8 mouse cellular contexts compared by ENCODE assay signal in genomic region chr1:87127206-87128030, GRCm38 (mm10). TPM values are rescaled to one million over a fixed set of nuclear protein-coding genes. Genes with fewer than 3 reads are reported as not detected.
DNase-seq lines count a peak whose midpoint lies in the region; ATAC-seq and TF ChIP-seq lines count a peak whose summit lies in the region.

No protein-coding gene starts in this region.

- no peak overlapping the region for H3K9ac ChIP-seq in kidney, postnatal 0 days (ENCODE audit: low read depth, low read length)
- H3K9ac ChIP-seq in forebrain, embryonic 11.5 days (ENCODE audit: low read length), result no peak overlapping the region
- H3K9ac ChIP-seq in hindbrain, postnatal 0 days (replicated peaks; ENCODE audit: low read length), result peak overlapping the region; percentile 30; the same call in 1 of the 2 replicates
- H3K9ac ChIP-seq in limb, embryonic 14.5 days (ENCODE audit: low read depth, low read length, severe bottlenecking), result no peak overlapping the region

- no peak for TF ChIP-seq CTCF in kidney, postnatal 0 days (IDR thresholded peaks at IDR 0.05; ENCODE audit: low read depth)
- no peak for TF ChIP-seq CTCF in hindbrain, postnatal 0 days (IDR thresholded peaks at IDR 0.05; ENCODE audit: low read depth)

- H3K4me1 ChIP-seq in kidney, postnatal 0 days (replicated peaks; ENCODE audit: insufficient read depth, low read length), result no peaks in the 10 kb centered on the region; the same call in 1 of the 2 replicates
- no peaks in the 10 kb centered on the region for H3K4me1 ChIP-seq in forebrain, embryonic 11.5 days (replicated peaks; ENCODE audit: control insufficient read depth, insufficient read depth, low read length)
- no peaks in the 10 kb centered on the region for H3K4me1 ChIP-seq in hindbrain, postnatal 0 days (ENCODE audit: insufficient read depth, low read length)
- H3K4me1 ChIP-seq in limb, embryonic 14.5 days (ENCODE audit: control insufficient read depth, insufficient read depth, low read length), result no peaks in the 10 kb centered on the region

- no peaks in the 10 kb centered on the region for H3K9me3 ChIP-seq in kidney, postnatal 0 days (replicated peaks; ENCODE audit: low read length)
- H3K9me3 ChIP-seq in forebrain, embryonic 11.5 days (ENCODE audit: control insufficient read depth, low read length), result no peaks in the 10 kb centered on the region
- no peaks in the 10 kb centered on the region for H3K9me3 ChIP-seq in hindbrain, postnatal 0 days (ENCODE audit: low read length)
- H3K9me3 ChIP-seq in limb, embryonic 14.5 days (ENCODE audit: control insufficient read depth, low read length), result no peaks in the 10 kb centered on the region

- DNase-seq in kidney, postnatal 0 days (ENCODE audit: low spot score), result no peak
- DNase-seq in kidney, adult 8-10 months, result no peak
- DNase-seq in forebrain, embryonic 11.5 days (ENCODE audit: low spot score), result no peak
- peak; percentile 7 for DNase-seq in hindbrain, postnatal 0 days (ENCODE audit: low spot score)
- DNase-seq in limb, embryonic 14.5 days (ENCODE audit: low spot score), result no peak
- DNase-seq in thymus, postnatal 4 days, result peak; percentile 59
- no peak for DNase-seq in adrenal gland, postnatal 4 days (ENCODE audit: low spot score in 2 of 2)
- DNase-seq in adrenal gland, adult 8-10 months, result no peak

- no peak overlapping the region for H3K27ac ChIP-seq in kidney, postnatal 0 days
- H3K27ac ChIP-seq in forebrain, embryonic 11.5 days (ENCODE audit: low read depth, low read length), result no peak overlapping the region
- no peak overlapping the region for H3K27ac ChIP-seq in hindbrain, postnatal 0 days
- H3K27ac ChIP-seq in limb, embryonic 14.5 days (replicated peaks; ENCODE audit: low read depth, low read length), result no peak overlapping the region

- H3K4me2 ChIP-seq in kidney, postnatal 0 days (ENCODE audit: low read length), result peak overlapping the region; percentile 14; the same call in 1 of the 2 replicates
- peak overlapping the region; percentile 32; the same call in 1 of the 2 replicates for H3K4me2 ChIP-seq in forebrain, embryonic 11.5 days (ENCODE audit: low read depth, low read length, severe bottlenecking)
- peak overlapping the region; percentile 43 for H3K4me2 ChIP-seq in hindbrain, postnatal 0 days (ENCODE audit: low read depth, low read length)
- 0 out of 2 replicates have a peak overlapping the region, but pooled peaks have one; percentile 26 for H3K4me2 ChIP-seq in limb, embryonic 14.5 days (replicated peaks; ENCODE audit: low read depth, low read length, severe bottlenecking)

- H3K4me3 ChIP-seq in kidney, postnatal 0 days (replicated peaks; ENCODE audit: low read depth, low read length), result no peak overlapping the region
- no peak overlapping the region for H3K4me3 ChIP-seq in forebrain, embryonic 11.5 days (ENCODE audit: low read depth, low read length)
- H3K4me3 ChIP-seq in hindbrain, postnatal 0 days (ENCODE audit: low read length), result peak overlapping the region; percentile 19; the same call in 1 of the 2 replicates
- H3K4me3 ChIP-seq in limb, embryonic 14.5 days (replicated peaks; ENCODE audit: low read length), result peak overlapping the region; percentile 20; the same call in 1 of the 2 replicates

- no peak for TF ChIP-seq POLR2A in limb, embryonic 14.5 days (IDR thresholded peaks at IDR 0.05; ENCODE audit: borderline replicate concordance, extremely low read depth, insufficient read depth, insufficient read length)

- no peaks in the 10 kb centered on the region for H3K36me3 ChIP-seq in kidney, postnatal 0 days (ENCODE audit: insufficient read depth, low read length)
- no peaks in the 10 kb centered on the region for H3K36me3 ChIP-seq in forebrain, embryonic 11.5 days (ENCODE audit: control insufficient read depth, insufficient read depth, low read length)
- no peaks in the 10 kb centered on the region for H3K36me3 ChIP-seq in hindbrain, postnatal 0 days (ENCODE audit: insufficient read depth, low read length)
- no peaks in the 10 kb centered on the region for H3K36me3 ChIP-seq in limb, embryonic 14.5 days (ENCODE audit: control insufficient read depth, insufficient read depth, low read length)

- peaks cover 28% of the 10 kb centered on the region for H3K27me3 ChIP-seq in kidney, postnatal 0 days (ENCODE audit: insufficient read depth, low read length)
- H3K27me3 ChIP-seq in forebrain, embryonic 11.5 days (ENCODE audit: control insufficient read depth, insufficient read depth, low read length), result peaks cover 19% of the 10 kb centered on the region
- peaks cover 18% of the 10 kb centered on the region; the same call in 1 of the 2 replicates for H3K27me3 ChIP-seq in hindbrain, postnatal 0 days (ENCODE audit: insufficient read depth, low read length)
- H3K27me3 ChIP-seq in limb, embryonic 14.5 days (ENCODE audit: control insufficient read depth, insufficient read depth, low read length), result peaks cover 25% of the 10 kb centered on the region

- WGBS in kidney, postnatal 0 days, result 10% methylated on average over 43 of the region's 43 CpGs
- 6% methylated on average over 41 of the region's 43 CpGs for WGBS in forebrain, embryonic 11.5 days
- WGBS in hindbrain, postnatal 0 days, result 10% methylated on average over 43 of the region's 43 CpGs
- 10% methylated on average over 41 of the region's 43 CpGs for WGBS in limb, embryonic 14.5 days

- no peak for ATAC-seq in kidney, postnatal 0 days (replicated peaks; ENCODE audit: low FRiP score, low read depth)
- ATAC-seq in forebrain, embryonic 11.5 days (replicated peaks; ENCODE audit: low FRiP score), result no peak
- peak; percentile 78 for ATAC-seq in hindbrain, postnatal 0 days
- ATAC-seq in limb, embryonic 14.5 days (ENCODE audit: low FRiP score, low read depth), result no peak

RNA-seq across cellular contexts. Expression of gene Akp3, which starts 2.6 kb away (rescaled TPM):
- polyA plus RNA-seq in kidney, postnatal 0 days (2015; fragmentation: Nextera tagmentation; extraction: Ambion mirVana), result not detected in 2 replicates
- not detected in 2 replicates for polyA plus RNA-seq in forebrain, embryonic 11.5 days (2014; fragmentation: Nextera tagmentation; extraction: Ambion mirVana)
- total RNA-seq in hindbrain, postnatal 0 days (2014; rRNA removed), result not detected in 2 replicates
- polyA plus RNA-seq in hindbrain, postnatal 0 days (2015; fragmentation: Nextera tagmentation; extraction: Ambion mirVana), result not detected in 2 replicates
- polyA plus RNA-seq in limb, embryonic 14.5 days (2012; rRNA removed), result 0.04 and 0.11 TPM in 2 replicates
- polyA plus RNA-seq in limb, embryonic 14.5 days (2014; fragmentation: Nextera tagmentation; extraction: Ambion mirVana), result not detected in 2 replicates
- not detected for total RNA-seq in adrenal gland, postnatal 4 days (2021)
- not detected for total RNA-seq in adrenal gland, adult 8-10 months (2022)

RNA-seq across cellular contexts. Expression of gene Alpi, which starts 26.0 kb away (rescaled TPM):
- not detected in 2 replicates for polyA plus RNA-seq in kidney, postnatal 0 days (2015; fragmentation: Nextera tagmentation; extraction: Ambion mirVana)
- not detected in 2 replicates for polyA plus RNA-seq in forebrain, embryonic 11.5 days (2014; fragmentation: Nextera tagmentation; extraction: Ambion mirVana)
- total RNA-seq in hindbrain, postnatal 0 days (2014; rRNA removed), result not detected in 2 replicates
- polyA plus RNA-seq in hindbrain, postnatal 0 days (2015; fragmentation: Nextera tagmentation; extraction: Ambion mirVana), result not detected in 2 replicates
- 0.05 and 0.19 TPM in 2 replicates for polyA plus RNA-seq in limb, embryonic 14.5 days (2012; rRNA removed)
- polyA plus RNA-seq in limb, embryonic 14.5 days (2014; fragmentation: Nextera tagmentation; extraction: Ambion mirVana), result 0.10 TPM in 1 of 2 replicates, not detected in the other
- total RNA-seq in adrenal gland, postnatal 4 days (2021), result not detected
- total RNA-seq in adrenal gland, adult 8-10 months (2022), result not detected

RNA-seq across cellular contexts. Expression of gene Ecel1, which starts 28.9 kb away (rescaled TPM):
- 0.05 and 0.11 TPM in 2 replicates for polyA plus RNA-seq in kidney, postnatal 0 days (2015; fragmentation: Nextera tagmentation; extraction: Ambion mirVana)
- 5.4 and 6.2 TPM in 2 replicates for polyA plus RNA-seq in forebrain, embryonic 11.5 days (2014; fragmentation: Nextera tagmentation; extraction: Ambion mirVana)
- 45.6 and 50.0 TPM in 2 replicates for total RNA-seq in hindbrain, postnatal 0 days (2014; rRNA removed)
- polyA plus RNA-seq in hindbrain, postnatal 0 days (2015; fragmentation: Nextera tagmentation; extraction: Ambion mirVana), result 35.6 and 36.2 TPM in 2 replicates
- 1.4 and 2.0 TPM in 2 replicates for polyA plus RNA-seq in limb, embryonic 14.5 days (2012; rRNA removed)
- 0.61 and 1.0 TPM in 2 replicates for polyA plus RNA-seq in limb, embryonic 14.5 days (2014; fragmentation: Nextera tagmentation; extraction: Ambion mirVana)
- total RNA-seq in adrenal gland, postnatal 4 days (2021), result 10 to 100 TPM in 1 of 2 experiments, 1 to 10 TPM in 1; 6.9 to 15.1 TPM
- total RNA-seq in adrenal gland, adult 8-10 months (2022), result 10 to 100 TPM in 1 of 4 experiments, 1 to 10 TPM in 1, under 1 TPM in 2; 0.44 to 10.2 (median 4.1) TPM

RNA-seq across cellular contexts. Expression of gene Alppl2, which starts 37.7 kb away (rescaled TPM):
- not detected in 2 replicates for polyA plus RNA-seq in kidney, postnatal 0 days (2015; fragmentation: Nextera tagmentation; extraction: Ambion mirVana)
- not detected in 2 replicates for polyA plus RNA-seq in forebrain, embryonic 11.5 days (2014; fragmentation: Nextera tagmentation; extraction: Ambion mirVana)
- not detected in 2 replicates for total RNA-seq in hindbrain, postnatal 0 days (2014; rRNA removed)
- not detected in 2 replicates for polyA plus RNA-seq in hindbrain, postnatal 0 days (2015; fragmentation: Nextera tagmentation; extraction: Ambion mirVana)
- polyA plus RNA-seq in limb, embryonic 14.5 days (2012; rRNA removed), result not detected in 2 replicates
- not detected in 2 replicates for polyA plus RNA-seq in limb, embryonic 14.5 days (2014; fragmentation: Nextera tagmentation; extraction: Ambion mirVana)
- total RNA-seq in adrenal gland, postnatal 4 days (2021), result not detected
- not detected for total RNA-seq in adrenal gland, adult 8-10 months (2022)

RNA-seq across cellular contexts. Expression of gene Prss56, which starts 55.7 kb away (rescaled TPM):
- polyA plus RNA-seq in kidney, postnatal 0 days (2015; fragmentation: Nextera tagmentation; extraction: Ambion mirVana), result 0.07 TPM in 1 of 2 replicates, not detected in the other
- not detected in 2 replicates for polyA plus RNA-seq in forebrain, embryonic 11.5 days (2014; fragmentation: Nextera tagmentation; extraction: Ambion mirVana)
- 0.29 and 0.31 TPM in 2 replicates for total RNA-seq in hindbrain, postnatal 0 days (2014; rRNA removed)
- polyA plus RNA-seq in hindbrain, postnatal 0 days (2015; fragmentation: Nextera tagmentation; extraction: Ambion mirVana), result 0.46 and 0.47 TPM in 2 replicates
- 0.17 and 0.18 TPM in 2 replicates for polyA plus RNA-seq in limb, embryonic 14.5 days (2012; rRNA removed)
- 0.22 TPM in 1 of 2 replicates, not detected in the other for polyA plus RNA-seq in limb, embryonic 14.5 days (2014; fragmentation: Nextera tagmentation; extraction: Ambion mirVana)
- not detected for total RNA-seq in adrenal gland, postnatal 4 days (2021)
- not detected for total RNA-seq in adrenal gland, adult 8-10 months (2022)

Comparison
In these comparisons a context has a peak if more than half of its experiments do, and no peak if none do; other contexts are left out.
1. DNase-seq: peak in hindbrain, postnatal 0 days (single experiment) and thymus, postnatal 4 days (single experiment); none in kidney, postnatal 0 days (single experiment), kidney, adult 8-10 months (0 of 2), forebrain, embryonic 11.5 days (single experiment), limb, embryonic 14.5 days (single experiment), adrenal gland, postnatal 4 days (0 of 2) and adrenal gland, adult 8-10 months (single experiment).
2. H3K4me3 ChIP-seq: peak in hindbrain, postnatal 0 days (single experiment) and limb, embryonic 14.5 days (single experiment); none in kidney, postnatal 0 days (single experiment) and forebrain, embryonic 11.5 days (single experiment).
3. Peak in every context shown above with its lines, with median percentiles within 50 percentile points of each other: H3K4me2 ChIP-seq.